Mouse (Mus musculus) adrenal gland, postnatal 36 days (tissue): ENCODE data around the gene Ccdc173. TPM values are rescaled to one million over a fixed set of nuclear protein-coding genes. Genes with fewer than 3 reads are reported as not detected.

Experiments used
- total RNA-seq, 2 experiments: library from RNA; stranded (reverse); gene quantifications; 2 replicates each; pipeline ENCODE4 v1.2.3; 2021

Gene Ccdc173
- total RNA-seq, 2 experiments from 2014 or later = 1.3 to 2.0 TPM

Other genes with a start within 250 kb of the Ccdc173 start
- gene Lrp2, start 203.5 kb downstream of the Ccdc173 start, total RNA-seq = under 1 TPM; 0.43 to 0.53 TPM
- gene Bbs5, start 142.4 kb downstream of the Ccdc173 start, total RNA-seq = 10 to 100 TPM in 1 of 2 experiments, 1 to 10 TPM in 1; 8.7 to 10.0 TPM
- under 1 TPM; 0.23 to 0.36 TPM for gene Klhl41, start 119.5 kb downstream of the Ccdc173 start, total RNA-seq
- 10 to 100 TPM; 22.3 to 24.9 TPM for gene Fastkd1, start 76.1 kb downstream of the Ccdc173 start, total RNA-seq
- 10 to 100 TPM; 68.8 to 70.1 TPM for gene Ppig, start 67.0 kb downstream of the Ccdc173 start, total RNA-seq
- 10 to 100 TPM; 22.9 to 26.0 TPM for gene Phospho2, start within 50 bp of the Ccdc173 start, total RNA-seq
- 10 to 100 TPM in 1 of 2 experiments, 1 to 10 TPM in 1; 9.1 to 12.5 TPM for gene Klhl23, start 32.4 kb upstream of the Ccdc173 start, total RNA-seq
- 100 to 1,000 TPM; 175 to 188 TPM for gene Ssb, start 72.0 kb upstream of the Ccdc173 start, total RNA-seq
- gene Mettl5, start 96.0 kb upstream of the Ccdc173 start, total RNA-seq = 10 to 100 TPM; 16.2 to 23.6 TPM
- 10 to 100 TPM; 79.7 to 94.1 TPM for gene Ubr3, start 107.7 kb upstream of the Ccdc173 start, total RNA-seq
- not detected for gene Myo3b, start 249.6 kb upstream of the Ccdc173 start, total RNA-seq